Mouse (Mus musculus) right cerebral cortex, postnatal 36 days (tissue): Measurements from ENCODE around the gene Exoc3l4.

Experiments
- DNase-seq, 2 experiments: peaks; one replicate each; pipeline ENCODE4 v3.0.0; 2022; ENCODE audit warnings: low spot score in 2 of 2, mixed read lengths in 1 of 2

Exoc3l4 gene

DNA sequence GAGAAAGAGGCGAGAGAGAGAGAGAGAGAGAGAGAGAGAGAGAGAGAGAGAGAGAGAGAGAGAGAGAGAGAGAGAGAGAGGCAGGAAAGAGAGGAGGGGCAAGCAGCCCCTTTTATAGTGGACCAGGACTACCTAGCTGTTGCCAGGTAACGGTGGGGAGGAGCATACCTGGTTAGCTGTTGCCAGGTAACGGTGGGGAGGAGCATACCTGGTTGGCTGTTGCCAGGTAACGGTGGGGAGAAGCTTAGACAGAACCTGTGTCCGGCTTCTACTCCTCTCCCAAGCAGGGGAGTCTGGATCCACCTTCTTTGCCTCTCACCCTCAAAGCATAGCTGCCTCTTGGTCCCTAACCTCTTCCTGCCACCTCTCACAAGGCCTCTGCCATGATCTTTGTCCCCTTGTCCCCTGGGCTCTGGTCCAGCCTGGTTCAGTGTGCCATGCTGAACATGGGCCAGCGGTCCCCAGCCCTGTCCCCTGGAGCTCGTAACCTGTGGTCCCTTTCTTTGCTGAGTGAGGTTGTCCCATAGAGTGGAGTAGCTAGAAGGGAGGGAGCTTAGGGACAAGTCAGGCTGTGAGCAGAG lies 17.4 kb downstream of the Exoc3l4 start:
- no peak for DNase-seq

DNA sequence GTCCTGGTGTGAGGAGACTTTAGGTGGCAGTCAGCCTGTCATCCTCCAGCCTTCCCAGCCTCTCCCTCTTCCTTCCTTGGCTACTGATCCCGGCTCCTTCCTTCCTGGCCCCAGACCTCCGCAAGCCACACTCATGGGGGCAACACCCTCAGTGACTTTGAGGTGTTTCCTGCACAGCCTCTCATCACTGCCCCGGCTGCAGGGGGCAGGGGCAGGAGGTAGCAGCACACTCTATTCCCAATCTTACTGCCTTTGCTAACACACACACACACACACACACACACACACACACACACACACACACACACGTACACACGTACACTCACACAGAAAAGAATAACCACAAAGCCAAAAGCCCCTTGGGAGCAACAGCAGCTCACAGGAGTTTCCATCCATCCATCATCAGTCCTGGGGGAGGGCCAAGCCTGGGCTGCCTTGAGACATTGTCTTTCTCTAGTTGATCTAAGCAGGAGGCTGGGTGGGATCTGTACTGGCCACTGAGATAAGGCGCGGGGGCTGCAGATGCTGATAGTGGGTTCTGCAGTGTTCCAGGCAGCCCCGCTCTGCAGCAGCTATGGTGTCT lies 18.0 kb downstream of the Exoc3l4 start:
- no peak for DNase-seq

DNA sequence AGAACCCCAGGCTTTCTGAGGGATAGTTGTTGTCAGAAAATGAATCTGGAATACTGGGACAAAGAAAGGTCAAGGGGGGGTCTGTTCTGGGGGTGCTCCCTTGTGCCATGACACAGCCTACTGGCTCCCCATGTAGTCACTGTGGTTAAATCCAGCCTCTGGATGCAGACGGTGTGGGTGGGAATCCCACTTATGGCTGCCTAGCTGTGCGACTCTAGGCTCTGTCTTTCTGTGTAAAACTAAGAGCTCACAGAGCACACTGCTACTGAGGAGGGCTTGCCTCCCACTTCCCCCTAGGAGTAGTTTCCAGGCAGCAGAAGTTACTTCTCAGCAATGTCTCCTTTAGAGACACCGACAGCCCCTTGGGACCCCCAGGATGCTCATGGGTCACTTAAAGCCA lies 19.4 kb downstream of the Exoc3l4 start:
- DNase-seq, result peak in 1 of 2 experiments; percentile 42

DNA sequence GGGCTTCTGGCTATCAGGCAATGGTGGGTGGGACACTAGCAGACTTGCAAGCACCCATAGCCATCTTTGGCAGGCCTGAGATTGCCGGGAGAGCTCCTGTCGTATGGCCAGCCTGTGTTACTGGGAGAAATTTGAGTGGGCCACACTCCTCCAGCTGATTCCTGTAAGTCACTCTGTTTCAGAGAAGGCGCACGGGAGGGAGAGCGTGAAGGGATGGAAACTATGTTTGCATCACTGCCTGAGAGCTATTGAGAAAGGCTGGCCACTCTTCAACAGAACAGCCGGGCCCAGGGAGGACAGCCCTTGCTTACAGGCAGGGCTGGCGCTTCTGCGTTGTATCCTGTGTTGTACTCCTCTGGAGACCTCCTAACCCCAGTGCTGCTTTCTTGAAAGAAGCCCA lies 19.8 kb downstream of the Exoc3l4 start:
- peak in 1 of 2 experiments; percentile 47 for DNase-seq

DNA sequence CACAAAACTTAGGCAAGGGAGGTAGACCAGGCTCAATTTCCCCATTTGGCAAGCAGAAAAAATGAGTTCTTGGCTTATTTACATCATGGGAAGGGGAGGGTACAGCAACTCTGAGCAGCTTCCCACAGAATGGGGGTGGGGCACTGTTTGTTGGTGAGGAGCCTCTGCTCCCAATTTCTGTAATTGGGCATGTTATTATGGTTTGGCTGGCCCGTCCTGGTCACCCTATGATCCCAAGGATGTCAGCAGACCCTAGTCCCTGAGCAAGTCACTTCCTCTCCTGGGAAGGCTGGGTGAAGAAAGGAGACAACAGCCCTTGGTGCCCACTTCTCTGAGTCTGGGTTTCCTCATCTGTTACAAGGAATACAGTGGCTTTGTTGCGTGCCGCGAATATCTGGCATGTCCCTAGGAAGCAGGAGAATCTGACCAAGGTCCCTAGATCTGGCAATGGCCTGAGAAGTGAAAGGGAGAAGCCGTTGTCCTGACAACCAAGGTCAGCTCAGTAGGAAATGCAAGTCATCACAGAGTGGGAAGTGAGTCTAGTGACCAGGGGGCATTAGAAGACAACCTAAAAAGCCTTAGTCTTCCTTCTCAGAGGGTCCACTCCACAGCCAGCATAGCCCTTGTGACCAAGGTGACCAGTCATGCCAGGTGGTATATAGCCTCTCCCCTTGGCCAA lies 20.5 kb downstream of the Exoc3l4 start:
- DNase-seq, result no peak

DNA sequence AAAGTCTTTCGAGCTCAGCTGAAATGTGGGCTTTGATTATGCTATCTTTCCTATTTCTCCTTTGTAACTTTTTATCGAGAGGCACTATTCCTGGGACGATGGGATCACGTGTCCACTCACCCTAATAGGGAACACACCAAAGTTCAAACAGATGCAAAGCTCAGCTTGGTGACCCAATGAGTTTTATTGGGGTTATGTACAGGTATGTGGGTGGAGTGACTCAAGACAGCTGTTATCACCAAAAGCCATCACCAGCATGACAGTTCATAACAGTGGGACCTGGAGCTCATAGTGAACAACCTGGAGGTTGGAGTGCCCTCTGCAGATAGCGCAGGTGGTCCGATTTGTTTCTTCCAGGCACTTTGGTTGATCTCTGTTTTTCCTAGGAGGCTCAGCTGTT lies 22.0 kb downstream of the Exoc3l4 start:
- no peak for DNase-seq

DNA sequence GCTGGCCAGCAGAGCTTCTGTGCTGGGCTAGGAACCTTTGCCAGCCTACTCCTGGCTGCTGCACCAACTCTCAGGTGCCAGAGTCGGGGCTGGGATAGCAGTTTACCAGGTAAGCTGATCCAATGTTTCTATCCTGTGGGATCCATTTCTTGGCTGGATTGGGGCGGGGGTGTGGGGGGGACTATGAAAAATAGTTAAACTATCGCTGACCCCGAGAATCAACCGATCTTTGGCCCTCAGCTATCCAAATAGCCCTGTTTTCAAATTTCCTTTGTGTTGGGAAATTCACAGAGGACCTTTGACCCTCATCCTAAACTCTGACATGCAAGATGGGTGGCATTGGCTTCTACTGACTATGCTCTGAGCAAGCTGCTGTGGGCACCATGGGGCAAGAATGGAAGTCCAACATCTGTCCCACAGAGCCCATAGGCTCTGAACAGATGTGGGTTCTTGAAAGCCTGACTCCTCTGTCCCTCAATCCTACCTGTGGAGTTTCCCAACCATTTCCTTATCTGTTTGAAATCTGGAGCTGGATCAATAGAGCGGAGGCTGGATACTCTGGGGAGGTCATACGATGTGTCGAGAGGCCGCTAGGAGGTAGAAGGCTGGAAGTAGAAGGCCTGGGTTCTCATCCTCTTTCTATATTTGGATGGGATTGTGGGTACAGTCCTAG lies 24.0 kb downstream of the Exoc3l4 start:
- DNase-seq, result no peak

DNA sequence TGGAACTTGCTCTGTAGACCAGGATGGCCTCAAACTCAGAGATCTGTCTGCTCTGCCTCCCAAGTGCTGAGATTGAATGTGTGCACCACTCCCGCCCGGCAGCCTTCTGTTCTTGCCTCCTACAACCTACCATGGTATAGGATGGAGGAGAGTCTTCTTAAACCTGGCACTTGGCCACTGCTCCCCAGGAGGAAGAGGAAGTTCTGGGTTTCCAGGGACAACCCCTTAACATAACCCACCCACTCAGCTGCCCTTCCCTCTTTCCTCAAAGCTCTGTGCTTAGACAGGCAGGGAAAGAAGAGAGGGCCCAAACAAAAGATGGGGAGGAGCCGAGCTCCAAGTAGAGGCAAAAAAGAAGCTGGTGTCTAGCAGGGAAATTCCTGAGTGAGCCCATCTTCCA lies 24.7 kb downstream of the Exoc3l4 start:
- no peak for DNase-seq

DNA sequence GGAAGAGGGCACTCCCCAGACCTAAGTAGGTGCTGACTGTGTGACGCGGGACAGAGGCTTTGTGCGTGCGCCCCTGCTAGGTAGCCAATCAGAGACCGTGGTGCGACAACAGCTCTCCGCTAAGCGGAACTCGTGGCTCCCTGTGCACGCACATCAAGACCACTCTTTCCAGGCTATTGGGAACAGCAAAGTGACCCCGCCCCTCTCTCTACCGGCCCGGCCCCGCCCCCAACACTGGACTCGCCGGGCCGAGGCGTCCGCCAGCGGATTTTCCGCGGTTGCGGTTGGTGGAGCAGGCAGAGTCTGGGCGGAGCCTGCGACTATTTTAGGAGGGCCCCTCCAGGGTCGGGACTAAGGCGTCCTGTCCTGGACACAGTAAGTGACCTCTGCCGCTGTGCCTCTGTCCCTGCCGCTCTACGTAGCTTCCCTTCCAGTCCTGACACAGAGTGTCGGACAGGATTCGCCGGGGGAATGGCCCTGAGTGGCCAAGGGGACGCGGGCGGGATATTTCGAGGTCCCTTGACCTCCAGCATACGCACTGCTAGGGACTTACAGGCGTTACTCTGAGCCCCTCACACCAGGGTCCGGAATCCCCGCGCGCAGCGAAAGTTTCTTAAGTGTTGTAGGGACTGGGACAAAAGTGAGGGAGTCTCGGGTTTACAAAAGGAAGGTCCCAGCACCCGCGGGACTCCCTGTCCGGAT lies 25.6 kb downstream of the Exoc3l4 start, which contains the start of gene Tnfaip2:
Gene Tnfaip2, plus strand, starts transcription at position 161 of the 702 bp plus-strand sequence.
- DNase-seq, result no peak

DNA sequence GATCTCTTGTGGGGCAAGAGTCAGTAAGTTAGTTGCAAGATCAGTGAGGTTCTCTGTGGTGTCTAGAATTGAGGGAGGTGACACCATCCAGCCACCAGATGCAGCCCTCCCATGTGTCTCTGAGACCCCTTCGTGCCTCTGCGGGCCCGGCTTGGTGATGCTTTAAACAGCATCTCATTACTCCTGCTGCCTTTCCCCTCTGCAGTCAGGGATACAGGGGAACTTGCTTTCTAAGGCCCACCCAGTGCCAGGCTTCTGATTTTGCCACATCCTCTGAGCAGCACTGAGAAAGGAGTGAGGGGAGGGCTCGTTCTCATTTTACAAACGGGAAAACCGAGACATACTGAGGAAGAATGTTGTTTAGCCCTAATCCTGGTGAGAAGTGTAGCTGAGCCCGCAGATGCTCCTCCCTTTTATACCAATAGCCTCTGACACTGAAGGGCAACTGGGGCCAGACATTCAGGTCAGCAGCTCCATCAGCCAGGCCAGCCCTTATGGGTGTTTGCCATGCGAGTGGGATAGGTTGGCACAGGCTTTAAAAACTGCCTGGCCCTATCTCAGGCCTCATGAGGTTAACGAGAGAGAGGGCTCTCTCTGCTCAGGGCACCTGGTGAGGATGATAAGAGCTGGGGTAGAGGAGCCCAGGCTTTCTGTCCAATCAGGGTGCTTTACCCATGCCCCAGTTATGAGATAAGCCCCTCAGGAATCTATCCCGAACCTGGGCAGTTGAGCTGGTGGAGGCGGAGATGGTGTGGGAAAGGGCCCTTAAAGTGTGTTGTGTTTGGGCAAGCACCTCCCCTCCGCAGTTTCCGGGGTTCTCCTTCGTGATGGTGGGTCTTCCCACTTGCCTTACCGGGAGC lies 26.4 kb downstream of the Exoc3l4 start:
- DNase-seq, result no peak

DNA sequence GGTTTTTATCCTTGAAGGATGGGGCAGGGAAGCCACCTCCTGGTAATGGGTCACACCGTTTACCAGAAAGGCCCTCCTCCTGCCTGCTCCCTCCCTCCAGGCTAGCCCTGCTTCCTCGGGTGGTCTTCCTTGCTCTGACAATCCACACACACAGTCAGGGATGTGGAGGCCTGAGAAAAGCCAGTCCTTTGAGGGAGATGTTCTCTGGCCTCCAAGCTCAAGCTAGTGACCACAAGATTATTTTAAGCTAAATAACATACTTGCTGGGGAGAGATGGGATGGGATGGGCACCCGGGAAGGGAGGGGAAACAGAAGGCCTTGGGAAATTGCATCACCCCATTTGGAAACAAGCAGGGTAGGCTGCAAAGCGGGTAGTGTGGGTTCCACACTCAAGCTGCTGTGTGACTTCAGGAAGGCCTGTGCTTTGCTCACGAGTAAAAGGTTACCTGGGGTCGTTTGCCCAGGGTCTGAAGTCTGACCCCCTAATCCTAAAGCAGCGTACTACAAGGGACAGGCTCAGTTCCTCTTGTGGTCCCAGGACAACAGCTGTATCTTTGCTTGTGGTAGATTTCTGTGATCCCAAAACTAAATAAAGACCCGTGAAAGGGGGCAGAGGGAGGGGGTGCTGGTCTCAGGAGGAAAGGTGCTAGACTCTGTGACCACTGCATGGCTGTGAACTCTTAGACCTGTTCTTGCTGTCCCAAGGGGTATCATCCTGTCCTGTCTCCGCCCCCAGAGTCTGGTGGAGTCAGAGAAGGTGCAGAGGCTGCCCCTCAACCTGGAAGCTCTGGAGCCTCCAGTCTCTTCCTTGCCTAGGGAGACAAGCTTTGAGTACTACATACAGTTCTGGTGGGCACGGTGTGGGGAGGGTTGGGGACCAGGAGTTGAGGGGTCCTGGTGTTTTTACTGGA lies 27.4 kb downstream of the Exoc3l4 start:
- no peak for DNase-seq

DNA sequence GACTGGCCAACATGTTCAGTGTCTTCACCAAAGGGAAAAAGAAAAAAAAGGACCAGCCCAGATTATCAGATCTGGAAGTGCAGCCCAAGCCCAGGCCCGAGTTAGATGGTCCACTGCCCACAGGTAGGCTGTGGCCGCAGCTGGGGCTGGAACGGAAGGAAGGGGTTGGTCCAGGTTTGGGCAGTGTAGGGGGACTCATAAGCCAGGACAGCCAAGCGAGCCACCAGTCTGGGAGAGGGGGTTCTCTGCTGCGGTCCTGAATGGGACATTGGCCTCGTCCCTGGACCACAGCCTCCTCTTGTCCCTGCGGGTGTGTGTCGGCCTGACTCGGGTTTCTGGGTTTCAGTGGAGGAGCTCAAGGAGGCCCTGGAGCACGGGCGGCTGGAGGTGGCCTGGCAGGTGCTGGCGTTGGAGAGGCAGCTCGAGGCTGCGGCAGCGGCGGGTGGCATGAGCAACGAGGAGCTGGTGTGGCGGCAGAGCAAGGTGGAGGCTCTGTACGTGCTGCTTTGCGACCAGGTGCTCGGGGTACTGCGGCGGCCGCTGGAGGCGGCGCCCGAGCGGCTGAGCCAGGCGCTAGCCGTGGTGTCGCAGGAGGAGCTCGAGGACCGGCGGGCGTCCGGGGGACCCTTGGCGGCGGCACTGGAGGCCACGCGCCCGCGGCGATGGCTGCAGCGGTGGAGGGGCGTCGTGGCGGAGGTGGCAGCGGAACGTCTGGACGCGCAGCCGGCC lies 28.5 kb downstream of the Exoc3l4 start:
- no peak for DNase-seq

DNA sequence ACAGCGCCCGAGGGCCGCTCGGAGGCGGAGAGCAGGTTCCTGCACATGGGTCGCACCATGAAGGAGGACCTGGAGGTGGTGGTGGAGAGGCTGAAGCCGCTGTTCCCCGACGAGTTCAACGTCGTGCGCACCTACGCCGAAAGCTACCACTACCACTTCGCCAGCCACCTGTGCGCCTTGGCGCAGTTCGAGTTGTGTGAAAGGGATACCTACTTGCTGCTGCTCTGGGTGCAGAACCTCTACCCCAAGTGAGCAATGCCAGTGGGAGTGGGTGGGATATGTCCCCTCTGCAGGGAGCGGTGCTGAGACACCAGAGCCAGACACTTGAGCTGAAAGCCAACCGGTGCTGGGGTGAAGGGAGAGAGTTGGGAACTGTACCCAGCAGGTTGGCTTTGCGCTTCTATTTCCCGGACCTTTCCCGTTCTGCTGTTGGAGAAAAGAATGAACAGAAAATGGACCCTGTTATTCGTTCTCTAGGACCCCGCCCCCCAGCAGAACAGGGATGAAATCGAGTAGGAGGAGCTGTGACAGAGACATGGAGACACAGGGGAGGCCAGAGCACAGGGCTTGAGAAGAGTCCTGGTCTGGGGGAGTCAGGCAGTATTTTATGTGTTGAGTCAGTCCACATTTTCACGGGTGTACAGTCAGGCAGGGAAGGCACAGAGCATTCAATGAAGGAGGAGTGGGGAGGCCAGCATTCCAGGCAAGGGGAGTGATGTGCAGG lies 29.2 kb downstream of the Exoc3l4 start:
- no peak for DNase-seq

DNA sequence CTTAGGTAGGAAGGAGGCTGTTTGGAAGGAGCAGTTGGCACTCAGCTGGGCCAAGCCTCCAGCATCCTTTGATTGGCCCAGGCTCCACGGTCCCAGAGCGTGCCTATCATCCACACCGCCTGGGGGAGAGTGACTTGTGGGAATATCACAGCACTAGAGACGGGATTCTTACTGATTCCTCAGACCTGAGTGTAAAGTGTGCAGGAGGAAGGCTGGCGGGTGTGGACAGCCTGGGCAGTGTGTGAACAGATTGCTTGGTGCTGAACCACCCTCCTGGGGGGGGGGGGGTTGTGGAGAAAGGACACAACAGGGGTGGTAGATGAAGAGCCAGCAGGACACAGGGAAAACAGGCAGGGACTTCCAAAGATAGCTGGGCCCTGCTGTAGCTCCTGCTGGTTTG lies 29.9 kb downstream of the Exoc3l4 start:
- no peak for DNase-seq

DNA sequence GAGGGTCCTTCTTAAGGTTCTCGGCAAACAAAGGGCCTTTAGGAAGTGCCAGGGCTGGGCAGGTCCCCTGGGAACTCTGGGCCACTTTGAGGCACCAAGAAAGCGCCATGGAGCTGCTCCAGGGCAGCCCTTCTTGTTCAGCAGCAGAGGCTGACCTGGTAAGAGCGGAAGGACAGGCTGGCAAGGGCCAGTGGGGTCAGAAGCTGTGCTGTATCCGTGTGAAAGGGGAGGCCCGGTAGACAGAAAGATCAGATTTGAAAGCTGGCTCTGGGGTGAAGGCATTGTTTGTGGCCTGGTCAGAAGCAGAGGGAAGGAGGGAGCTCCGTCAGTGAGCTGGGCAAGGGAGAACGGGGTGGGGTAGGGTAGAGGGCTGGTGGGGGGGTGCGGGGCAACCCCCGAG lies 30.5 kb downstream of the Exoc3l4 start:
- no peak for DNase-seq

DNA sequence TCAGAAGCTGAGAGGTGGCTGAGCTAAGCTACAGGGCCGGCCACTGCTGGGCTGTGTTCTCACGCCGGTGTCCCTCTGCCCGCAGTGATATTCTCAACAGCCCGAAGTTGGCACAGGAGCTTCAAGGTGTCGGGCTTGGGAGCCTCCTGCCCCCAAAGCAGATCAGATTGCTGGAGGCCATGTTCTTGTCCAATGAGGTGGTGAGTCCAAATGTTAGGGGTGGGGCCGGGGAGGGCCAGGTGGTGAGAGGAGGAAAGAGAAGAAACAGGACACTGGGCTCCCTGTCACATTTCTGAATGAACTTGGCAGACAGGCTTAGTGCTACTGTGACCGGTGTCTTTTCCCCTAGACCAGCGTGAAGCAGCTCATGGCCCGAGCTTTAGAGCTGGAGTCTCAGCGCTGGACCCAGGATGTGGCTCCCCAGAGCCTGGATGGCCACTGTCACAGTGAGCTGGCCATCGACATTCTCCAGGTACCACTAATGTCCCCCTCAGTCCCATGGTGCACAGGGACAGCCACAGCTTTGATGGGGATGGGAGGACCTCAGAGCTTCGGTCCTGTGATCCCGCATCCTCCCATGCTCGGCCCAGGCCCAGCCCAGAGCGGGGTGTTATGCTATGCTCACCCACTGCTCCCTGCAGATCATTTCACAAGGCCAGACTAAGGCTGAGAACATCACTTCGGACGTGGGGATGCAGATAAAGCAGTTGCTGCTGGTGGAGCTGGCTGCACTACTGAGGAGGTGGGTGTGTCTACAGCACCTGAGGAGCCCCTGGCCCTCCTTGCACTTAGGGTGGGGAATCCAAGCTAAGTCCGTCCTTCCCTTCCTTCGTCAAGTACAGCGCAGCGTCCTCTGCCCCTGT lies 31.3 kb downstream of the Exoc3l4 start:
- DNase-seq, result no peak

DNA sequence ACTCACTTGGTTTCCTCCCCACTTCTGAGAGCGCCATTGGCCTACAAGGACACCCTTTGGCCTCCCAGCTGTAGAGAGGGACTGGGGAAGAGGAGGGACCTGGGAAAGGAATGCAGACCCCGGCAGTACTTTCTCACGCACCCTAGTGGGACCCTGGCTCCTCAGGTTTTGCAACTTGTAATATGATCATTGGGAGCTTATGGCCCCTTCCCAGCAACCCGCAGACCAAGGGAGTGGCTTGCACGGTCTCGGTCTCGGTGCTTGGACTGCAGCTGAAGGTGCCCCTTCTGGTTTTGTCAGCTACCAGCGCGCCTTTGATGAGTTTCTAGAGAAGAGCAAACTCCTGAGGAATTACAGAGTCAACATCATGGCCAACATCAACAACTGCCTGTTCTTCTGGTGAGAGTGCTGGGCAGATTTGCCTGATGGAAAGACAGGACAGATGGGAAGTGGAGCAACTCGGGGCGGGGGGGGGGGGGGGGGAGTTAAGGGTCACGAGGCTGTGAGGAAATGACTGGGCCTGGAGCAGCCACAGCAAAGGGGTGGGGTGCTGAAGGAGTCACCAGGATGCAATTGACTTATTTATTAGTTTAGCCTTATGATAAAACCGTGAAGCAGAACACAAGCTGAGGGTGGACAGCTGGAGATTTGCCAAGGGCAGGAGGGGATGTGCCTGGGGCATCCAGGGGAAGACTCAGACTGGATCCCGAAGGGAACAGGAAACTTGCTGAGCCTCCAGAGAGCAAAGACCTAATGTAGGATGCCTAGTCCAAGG lies 32.3 kb downstream of the Exoc3l4 start:
- no peak for DNase-seq
